Mouse (Mus musculus) erythroblast, embryonic 14.5 days (primary cell): ENCODE data around the gene Ggcx.

Source experiments
- GATA1 ChIP-seq: IDR thresholded peaks from 2 replicates; pipeline ENCODE4 v1.6.1; 2012; ENCODE audit warnings: low read length, inconsistent platforms, mixed read lengths
- TAL1 ChIP-seq: IDR thresholded peaks from 3 replicates; pipeline ENCODE4 v1.6.1; 2012; ENCODE audit warnings: low read length, inconsistent platforms, mixed read lengths

GRCm38 (mm10) chr6:72475221-72475985 is 61.3 kb downstream of the Ggcx start:
- TF ChIP-seq GATA1 (no peak), TAL1 (no peak)
